Mouse (Mus musculus) kidney, postnatal 4 days (tissue): ENCODE data around the gene Tmem184b.

ENCODE experiments used
- DNase-seq, 2 experiments: peaks; one replicate each; pipeline ENCODE4 v3.0.0; 2021; ENCODE audit warnings: mixed read lengths in 2 of 2

Tmem184b gene

DNA sequence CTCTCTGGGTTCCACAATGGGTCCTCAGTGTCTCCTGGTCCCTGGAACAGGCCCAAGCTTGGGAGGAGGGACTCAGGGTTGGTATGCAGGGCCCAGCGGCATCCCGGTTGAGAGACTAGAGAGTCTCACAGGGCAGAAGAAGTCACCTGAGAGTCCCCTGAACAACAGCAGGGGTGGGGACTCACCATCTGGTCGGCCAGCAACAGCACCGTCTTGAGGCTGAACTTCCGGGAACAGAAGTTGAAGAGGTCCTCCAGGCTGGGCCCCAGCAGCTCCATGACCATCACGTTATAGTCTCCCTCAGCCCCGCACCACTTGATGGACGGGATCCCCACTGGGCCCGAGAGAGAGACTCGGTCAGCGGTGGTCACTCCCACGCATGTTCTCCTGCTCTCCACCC is 26.2 kb upstream of the Tmem184b start:
- DNase-seq, result no peak

DNA sequence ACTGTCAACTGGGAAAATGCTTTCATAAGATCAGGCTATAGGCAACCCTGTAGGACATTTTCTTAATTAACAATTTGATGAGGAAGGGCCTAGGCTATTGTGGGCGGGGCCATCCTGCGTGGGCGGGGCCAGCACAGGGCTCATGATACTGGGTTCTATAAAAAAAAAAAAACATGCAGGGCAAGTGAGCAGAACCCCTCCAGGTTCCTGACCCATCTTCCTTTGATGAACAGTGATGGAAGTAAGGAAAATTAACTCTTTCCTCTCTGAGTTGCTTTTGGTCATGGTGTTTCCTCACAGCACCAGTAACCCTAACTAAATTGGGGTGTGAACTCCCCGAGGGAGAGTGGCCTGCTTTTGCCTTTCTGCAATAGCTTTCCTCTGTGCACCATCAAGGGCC is 25.2 kb upstream of the Tmem184b start:
- no peak for DNase-seq

DNA sequence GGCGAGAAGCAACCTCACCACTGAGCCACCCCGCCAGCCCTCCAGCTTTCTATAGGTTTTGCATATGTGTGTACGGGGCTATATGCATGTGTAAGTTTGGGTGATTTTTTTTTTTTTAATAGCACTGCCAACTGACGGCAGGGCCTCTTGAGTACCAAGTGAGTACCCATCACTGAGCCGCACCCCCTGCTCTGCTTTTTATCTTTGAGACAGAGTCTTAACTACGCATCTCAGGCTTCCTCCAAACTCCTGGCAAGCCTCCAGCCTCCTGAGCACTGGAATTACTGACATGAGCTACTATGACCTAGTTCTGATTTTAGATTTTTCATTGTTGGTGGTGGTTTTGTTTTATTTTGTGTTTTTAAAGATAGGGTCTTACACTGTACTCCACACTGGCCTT is 24.1 kb upstream of the Tmem184b start:
- DNase-seq, result no peak

DNA sequence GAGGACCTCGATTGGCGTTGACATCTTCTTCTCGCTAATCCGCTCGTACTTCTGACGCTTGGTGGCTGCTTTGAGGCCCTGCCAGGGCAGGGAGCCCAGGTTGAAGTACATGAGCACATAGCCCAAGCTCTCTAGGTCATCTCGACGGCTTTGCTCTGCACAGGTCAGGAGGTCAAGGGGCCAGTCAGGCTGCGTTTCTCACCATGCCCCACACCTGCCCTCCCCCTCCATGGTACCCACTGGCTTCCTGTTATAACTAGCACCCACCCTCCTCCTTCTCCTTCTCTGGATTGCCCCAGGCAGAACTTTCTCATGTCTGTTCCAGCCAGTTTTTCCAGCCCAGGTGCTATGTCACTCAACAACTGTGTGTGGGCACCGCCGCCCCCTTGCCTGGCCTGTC is 22.1 kb upstream of the Tmem184b start:
- peak in 1 of 2 experiments; percentile 53 for DNase-seq

DNA sequence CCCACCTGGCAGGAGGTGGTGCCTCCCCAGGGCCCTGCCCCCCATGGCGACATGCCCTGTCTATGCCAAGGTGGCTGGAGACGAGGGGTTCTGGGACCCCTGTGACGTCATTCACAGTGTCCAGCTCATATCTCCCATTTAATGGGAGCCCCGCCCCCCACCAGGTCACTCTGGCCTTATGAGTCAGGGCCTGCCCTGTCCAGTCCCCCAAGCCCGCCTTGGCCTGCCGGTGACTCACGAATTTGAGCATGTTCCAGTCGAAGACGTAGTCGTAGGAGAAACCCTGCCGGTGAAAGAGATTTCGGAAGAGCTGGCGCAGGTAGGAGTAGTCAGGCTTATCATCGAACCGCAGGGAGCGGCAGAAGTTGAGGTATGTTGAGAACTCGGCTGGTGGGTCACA is 21.2 kb upstream of the Tmem184b start:
- DNase-seq, result no peak

DNA sequence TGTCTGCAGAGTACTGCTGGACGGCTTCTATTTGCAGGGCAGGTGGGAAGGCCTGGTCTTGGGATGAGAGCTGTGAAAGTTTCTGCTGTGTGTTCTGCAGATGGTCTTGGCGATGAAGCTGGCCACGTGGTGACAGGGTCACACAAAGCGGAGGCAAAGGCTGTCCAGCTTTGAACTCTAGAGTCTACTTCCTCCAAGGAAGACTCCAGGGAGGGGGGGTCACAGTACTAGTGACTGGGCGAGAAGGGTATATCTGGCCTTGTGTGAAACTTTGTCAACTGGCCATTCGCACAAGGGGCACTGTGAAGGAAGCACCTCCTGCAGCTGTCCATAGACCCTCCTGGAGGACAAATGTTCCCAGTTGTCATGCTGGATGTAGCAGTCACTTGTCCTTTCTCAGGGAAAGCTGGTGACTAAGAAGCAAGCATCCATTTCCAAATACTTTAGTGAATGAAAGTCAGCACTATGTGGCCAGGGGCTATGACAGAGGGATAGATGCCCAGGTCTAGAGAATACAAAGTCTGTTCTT is 19.4 kb upstream of the Tmem184b start:
- DNase-seq, result no peak

DNA sequence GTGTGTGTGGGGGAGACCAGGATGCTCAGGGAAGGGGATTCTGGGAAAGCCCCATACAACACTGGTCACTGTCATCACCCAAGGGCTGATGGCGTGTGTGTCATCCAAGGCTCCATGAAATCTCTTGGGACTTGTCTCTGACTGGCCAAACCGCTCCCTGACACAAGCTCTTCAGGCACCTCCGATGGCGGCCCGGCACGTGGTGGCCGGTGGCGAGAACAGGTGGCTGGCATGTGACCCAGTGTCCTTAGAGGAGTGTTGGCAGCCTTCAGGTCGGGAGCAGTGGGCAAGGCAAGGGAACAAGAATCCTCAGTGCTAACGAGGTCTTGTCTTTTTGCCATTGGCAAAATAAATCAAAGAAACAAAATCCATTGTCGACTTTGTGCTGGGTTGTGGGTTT is 15.3 kb upstream of the Tmem184b start:
- no peak for DNase-seq

DNA sequence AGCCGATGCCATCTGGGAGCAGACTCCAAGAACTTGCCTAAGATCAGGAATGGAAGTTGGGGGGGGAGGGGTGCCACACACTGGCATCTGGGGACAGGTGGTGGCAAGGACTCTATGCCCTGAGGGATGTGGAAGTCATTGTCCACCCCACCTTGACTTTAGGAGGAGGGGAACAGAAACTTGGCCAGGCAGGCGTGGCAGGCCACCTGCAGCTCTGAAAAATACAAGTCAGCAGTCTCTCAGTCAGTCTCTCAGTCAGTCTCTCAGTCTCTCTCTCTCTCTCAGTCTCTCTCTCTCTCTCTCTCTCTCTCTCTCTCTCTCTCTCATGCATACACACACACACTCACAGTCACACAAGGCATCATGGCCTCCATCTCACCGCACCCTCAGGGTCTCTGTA is 14.9 kb upstream of the Tmem184b start:
- no peak for DNase-seq

DNA sequence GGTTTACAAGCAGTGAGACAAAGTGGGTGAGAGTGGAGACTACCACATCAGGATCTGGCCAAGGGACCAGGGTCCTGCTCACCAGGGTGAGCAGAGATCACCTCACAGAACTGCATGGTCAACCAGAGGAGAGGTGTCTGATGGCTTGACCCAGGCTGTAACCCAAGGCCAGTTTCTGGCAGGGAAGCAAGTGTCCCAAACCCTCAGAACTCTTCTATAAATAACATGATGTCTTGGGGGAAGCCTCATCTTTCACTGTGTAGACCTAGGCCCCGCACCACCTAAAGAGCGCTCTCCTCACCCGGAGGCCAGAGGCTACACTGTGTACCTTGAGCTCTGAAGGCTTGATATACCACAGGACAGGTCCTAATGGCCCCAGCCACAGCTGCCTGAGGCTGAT is 14.0 kb upstream of the Tmem184b start:
- DNase-seq, result no peak

DNA sequence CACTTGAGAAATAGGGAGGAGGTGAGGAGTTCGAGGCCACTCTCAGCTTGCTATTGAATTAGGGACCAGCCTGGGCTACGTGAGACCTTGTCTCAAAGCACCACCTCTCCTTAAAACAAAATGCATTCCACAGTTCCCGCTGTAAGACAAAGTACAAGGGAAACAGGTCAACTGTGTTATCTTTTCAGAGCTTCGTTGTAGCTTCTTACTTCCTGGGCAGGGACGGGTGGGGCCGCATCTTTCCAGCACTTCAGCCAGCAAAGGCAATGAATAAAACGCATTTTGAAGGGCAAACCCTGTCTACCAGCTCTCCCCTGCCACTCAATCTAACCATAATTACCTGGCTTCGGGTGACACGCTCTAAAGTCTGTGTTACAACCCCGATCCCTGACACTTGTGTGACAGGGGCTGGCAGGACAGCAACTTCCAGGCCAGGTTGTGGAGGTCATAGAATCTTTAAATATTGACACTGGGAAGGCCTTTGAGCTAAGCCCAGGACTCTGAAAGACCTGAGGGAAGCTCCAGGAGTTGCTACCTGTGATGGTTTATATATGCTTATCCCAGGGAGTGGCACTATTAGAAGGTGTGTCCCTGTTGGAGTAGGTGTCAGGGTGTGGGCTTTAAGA is 13.2 kb upstream of the Tmem184b start:
- DNase-seq, result no peak

DNA sequence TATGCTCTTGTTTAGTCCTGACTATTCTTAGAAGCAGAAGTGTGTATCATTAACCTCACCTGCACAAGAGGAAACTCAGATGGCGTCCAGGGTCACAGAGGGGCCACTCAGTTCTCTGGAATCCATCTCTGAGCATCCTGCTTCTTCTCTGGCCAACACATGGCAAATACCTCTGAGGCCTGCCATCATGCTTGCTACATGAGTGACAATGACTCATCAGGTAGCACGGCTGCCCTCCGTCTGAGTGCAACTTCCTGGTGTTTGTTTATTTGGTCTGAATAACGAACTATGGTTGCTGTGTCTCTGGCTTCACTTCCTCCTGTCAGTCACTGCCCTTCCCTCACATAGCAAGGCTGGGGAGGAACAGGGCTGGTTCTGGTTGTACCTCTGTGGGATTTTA is 11.1 kb upstream of the Tmem184b start:
- no peak for DNase-seq

DNA sequence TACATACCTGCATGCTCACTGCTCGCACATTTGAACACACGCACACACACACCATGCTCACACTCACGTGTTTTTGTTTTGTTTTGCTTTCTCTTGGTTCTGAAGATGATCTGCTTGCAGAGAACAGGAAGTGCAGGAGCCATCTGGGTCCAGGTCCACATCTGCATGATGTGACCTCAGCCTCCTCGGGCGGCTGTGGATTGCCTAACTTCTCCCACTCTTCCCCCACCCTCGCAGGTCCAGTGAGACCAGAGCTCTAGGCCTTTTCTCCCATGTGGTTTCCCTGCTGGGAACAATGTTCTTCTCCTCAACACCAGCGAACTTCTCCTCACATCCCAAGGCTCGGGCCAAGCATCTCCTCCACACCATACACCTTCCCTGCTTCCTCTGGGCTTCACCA is 10.4 kb upstream of the Tmem184b start:
- no peak for DNase-seq

DNA sequence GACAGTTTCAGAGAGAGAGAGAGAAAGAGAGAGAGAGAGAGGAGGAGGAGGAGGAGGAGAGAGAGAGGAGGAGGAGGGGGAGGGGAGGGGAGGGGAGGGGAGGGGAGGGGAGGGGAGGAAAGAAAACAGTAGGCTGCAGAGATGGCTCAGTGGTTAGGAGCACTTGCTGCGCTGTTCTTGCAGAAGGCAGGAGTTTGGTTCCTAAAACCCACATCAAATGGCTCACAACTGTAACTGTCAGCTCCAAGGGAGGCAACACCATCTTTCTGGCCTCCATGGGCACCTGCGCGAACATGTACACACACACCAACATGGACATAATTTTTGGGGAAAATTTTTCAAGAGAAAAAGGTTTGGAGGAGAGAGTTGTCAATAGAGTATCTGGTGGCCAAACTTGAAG is 9.8 kb upstream of the Tmem184b start:
- no peak for DNase-seq

DNA sequence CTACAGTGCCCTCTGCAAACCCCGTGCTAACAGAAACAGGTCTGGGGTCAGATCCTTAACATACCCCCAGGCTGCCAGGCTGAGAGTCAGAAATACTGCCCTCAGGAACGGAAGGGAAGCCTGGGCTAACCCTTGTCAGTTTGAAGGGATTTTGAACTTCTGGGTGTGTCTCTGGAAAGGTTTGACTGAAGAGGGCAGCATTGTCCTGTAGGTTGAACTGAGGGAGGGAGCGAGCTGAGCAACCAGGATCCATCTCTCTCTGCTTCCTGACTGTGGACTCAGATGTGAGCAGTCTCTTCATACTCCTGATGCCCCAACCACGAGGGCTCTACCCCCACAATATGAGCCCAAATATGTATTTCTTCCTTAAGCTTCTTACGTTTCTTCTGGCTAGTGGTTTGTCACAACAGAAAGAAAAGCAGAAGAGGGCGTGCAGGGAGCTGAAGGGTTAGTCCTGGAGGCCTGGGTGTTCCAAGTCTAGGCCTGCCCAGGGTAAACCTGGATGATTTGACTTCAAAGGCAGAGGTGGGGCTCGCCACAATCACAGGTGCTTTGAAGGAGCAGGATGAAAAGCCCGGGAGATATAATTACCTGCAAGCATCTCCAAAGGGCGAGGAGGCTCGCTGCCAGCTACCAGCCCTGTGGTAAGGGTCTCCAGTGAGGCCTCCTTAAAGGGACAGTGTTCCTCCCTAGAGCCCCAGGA is 8.1 kb upstream of the Tmem184b start:
- no peak for DNase-seq

DNA sequence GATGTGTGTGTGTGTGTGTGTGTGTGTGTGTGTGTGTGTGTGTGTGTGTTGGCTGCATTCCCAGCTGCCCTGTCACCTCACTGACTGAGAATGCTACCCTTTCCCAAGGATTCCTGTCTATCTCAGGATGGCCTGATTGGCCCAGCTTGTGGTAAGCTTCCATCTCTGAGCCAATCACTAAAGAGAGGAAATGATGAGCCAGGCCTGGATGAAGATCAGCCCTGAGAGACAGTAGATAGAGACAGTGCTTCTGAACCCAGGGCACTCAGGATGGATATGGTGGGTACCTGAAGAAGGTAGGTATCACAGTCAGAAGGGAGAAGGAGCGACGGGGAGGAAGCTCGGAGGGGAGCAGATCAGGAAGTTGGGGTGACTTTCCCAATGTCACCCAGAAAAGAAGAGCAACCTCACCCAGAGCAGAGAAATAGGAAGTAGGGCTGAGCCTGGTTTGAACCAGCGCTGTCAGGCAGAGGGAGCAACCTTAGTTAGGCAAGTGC is 5.8 kb upstream of the Tmem184b start:
- no peak for DNase-seq

DNA sequence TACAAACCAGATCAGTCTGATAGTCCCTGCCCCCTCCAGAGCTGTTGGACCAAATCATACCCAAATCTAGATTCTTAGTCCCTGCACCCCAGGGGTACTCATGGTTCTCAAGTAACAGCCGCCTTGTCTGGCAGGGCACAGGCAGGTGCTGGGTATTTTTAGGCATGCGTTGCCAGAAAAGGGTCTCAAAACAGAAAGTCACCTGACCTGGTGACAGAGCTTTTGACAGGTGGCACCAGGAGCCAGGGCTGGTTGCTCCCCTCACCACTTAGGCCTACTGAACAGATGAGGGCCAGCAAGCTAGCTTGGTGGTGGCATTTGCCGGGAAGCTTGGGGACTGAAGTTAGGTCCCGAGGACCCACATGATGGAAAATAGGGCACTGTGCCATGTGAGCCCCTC is 3.2 kb upstream of the Tmem184b start:
- DNase-seq, result no peak

DNA sequence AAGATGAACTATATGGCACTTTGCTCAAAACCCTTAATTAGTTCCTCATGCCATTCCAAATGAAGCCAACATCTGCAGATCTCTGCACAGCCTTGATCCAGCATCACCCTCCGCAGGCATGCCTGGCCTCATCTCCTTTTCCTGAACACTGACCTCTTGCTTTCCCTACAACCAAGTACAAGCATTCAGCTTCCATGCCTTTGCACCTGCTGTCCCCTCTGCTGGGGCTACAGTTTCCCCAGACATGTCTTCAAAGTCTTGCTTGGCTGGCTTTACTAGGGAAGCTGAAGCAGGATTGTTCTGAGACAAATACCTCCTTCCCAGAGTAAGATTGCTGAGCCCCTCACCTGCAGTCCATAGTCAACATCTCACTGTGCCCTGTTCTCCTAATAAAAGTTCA is 908 bp upstream of the Tmem184b start:
- DNase-seq, result no peak

DNA sequence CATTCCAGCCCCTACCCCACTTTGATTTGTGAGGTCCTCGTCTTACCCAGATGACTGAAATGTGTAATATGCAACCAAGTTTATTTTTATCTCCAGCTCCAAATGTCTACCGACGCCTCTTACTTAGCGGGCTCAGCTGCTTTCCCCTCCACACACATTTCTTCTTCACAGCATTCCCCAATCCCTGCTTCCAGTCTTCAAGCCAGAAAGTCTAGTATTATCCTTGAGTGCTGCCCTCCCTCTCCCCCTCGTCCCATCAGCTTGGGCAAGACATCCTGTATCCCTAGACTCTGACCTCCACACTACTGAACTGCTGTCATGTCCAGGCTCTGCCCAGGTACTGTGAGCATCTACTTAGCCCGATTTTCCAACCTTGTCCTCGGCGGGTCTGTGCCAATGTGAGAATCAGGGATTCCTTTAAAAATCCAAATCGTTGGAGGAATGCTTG is 418 bp upstream of the Tmem184b start:
- DNase-seq, result no peak

DNA sequence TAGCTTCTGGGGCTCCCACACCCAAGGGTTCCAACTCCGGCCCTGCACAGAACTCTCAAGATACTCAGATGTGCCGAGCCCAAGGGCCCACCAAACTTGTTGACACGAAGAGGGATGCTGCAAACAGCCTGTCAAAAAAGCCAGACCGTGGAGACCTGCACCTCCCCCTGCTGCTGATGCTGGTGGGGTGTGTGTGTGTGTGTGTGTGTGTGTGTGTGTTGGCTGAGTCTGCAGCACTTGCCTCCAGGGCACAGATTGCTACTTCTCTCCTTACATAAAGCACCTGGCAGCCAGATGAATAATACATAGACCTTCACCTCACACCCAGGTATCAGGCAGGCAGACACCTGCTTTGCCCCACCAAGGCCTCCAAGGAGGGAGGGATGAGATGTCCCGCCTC is 1.2 kb downstream of the Tmem184b start:
- DNase-seq, result peak; percentile 41 to 58

DNA sequence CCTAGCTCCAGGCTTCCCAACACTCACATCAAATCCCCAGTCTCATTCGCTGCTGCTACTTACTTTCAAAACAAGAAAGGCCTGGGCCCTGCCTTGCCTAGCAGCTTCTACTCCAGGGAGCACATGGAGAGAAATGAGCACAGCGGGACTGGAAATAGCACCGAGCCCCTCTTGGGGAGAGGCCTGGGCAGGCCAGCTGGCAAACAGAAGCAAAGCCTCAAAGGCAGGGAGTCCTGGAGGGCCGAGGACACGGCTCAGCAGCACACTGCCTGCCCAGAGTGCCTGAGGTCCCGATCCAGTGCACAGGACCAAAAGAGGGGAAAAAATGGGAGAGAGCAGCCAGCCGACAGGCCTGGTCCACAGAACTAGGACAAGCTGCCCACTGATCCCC is 2.4 kb downstream of the Tmem184b start:
- DNase-seq, result peak in 1 of 2 experiments; percentile 37

DNA sequence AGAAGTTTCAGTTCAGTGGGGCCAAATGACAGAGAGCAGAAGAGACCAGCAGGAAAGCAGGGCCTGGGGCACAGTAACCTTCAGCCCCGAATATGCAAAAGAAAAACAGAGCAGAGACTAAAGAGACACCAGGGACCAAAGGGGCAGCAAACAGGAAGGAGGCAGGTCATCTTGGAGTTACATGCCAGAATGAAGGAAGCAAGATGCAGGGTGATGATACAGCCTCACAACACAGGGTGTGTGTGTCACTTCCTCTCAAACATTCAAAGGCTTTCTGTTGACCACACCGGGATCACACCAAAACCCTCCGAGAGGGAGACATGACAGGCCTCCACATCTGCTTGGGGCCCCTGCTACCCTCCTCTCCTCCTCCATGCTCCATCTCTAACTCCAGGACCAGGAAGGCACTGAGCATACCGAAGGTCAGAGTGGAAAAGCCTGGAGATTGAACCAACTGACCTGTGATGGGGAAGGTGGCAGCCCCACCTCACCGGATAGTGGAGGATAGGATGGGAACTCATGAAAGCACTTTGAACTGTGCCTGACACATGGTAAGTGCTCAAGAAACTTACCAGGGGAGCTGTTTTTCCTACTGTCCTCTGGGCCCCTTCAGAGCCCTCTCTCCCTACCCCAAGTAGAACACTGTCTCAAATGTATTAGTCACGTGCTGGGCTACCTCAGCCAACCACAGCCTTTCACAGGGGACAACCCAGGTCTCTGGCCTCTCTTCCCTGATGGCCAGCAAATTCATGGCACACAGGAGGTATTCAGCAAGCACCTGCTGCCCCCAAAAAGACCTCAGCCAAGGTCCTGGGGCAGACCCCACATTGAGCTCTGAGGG is 3.0 kb downstream of the Tmem184b start:
- DNase-seq, result no peak

DNA sequence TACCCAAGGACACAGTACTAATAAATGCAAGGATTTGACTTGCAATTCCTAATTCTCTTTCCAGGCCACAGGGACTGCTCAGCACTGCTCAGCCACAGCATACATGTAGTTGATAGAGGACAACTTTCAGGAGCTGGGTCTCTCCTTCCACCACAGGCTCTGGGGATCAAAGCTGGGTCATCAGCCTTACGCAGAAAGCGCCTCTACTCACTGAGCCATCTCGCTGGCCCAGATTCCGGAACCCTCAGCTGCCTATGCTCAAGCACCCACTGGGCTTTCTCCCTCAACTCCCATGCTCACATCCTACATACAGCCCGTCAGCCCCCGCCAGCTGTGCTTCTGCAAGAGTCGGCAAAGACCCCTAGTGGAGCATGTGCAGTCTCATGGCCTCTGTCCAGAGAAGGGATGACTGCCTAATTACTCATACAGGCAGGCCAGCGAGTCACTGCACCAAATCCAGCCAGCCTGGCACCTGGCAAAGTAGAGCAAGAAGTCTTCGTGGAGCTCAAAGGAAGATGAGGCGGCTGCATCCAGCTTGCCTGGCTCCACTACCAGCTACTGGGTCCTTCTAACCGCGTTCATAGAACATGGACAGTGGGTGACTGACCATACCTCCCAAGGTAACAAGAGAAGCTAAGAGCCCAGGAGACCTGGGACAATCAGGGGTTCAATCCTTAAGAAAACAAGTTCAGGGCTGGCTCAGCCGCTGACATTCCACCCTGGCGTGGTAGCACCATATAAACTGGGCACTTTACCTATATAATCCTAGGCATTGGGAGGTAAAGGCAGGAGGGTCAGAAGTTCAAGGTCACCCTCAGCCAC is 3.9 kb downstream of the Tmem184b start:
- peak in 1 of 2 experiments; percentile 58 for DNase-seq

DNA sequence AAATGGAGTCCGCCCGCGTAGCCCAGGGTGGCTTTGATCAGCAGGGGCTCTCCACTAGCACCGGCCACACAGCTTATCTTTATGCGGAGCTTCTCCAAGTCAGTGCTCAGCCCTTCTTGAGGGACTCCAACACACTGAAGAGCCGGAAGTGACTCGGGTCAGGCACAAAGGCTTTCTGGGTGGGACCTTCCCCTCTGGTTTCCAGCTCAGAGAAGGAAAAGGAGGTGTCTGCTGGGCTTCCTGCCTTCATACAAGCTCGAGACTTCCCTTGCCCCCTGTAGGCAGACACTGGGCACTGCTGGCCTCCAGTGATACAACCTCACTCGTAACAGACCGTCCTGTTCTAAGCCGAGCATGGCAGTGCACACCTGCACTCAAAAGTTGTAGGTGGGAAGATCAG is 6.6 kb downstream of the Tmem184b start:
- peak; percentile 69 to 79 for DNase-seq
